Mouse (Mus musculus) kidney, postnatal 0 days (tissue): ENCODE measurements around the gene Cdh4. TPM values are rescaled to one million over a fixed set of nuclear protein-coding genes. Genes with fewer than 3 reads are reported as not detected.

Experiments used
- ATAC-seq: fragments of 200-750 bp; cut with Nextera tagmentation; replicated peaks from 2 replicates; pipeline ENCODE4 v1.8.0; 2017; ENCODE audit warnings: low read depth, moderate number of reproducible peaks, moderate TSS enrichment, moderate library complexity; ENCODE audit not compliant: low FRiP score
- DNase-seq: peaks from one replicate; pipeline ENCODE4 v3.0.0-alpha.2; 2016; ENCODE audit warnings: low spot score
- H3K27ac ChIP-seq: fragments of 300-500 bp; sonication (generic); 2 replicates; pipeline ENCODE4 v1.5.1; 2014; ENCODE audit warnings: mild to moderate bottlenecking
- H3K27me3 ChIP-seq: fragments of 300-500 bp; sonication (generic); 2 replicates; pipeline ENCODE4 v1.6.1; 2014; ENCODE audit warnings: low read length, mixed read lengths; ENCODE audit not compliant: insufficient read depth
- H3K36me3 ChIP-seq: fragments of 300-500 bp; sonication (generic); 2 replicates; pipeline ENCODE4 v1.6.1; 2014; ENCODE audit warnings: low read length, mixed read lengths; ENCODE audit not compliant: insufficient read depth
- H3K4me1 ChIP-seq: fragments of 300-500 bp; sonication (generic); replicated peaks from 2 replicates; pipeline ENCODE4 v1.6.1; 2014; ENCODE audit warnings: antibody characterized with exemption, low read length, mixed read lengths; ENCODE audit not compliant: insufficient read depth
- H3K4me2 ChIP-seq: fragments of 300-500 bp; sonication (generic); 2 replicates; pipeline ENCODE4 v1.6.1; 2014; ENCODE audit warnings: mild to moderate bottlenecking, low read length, moderate library complexity, mixed read lengths
- H3K4me3 ChIP-seq: fragments of 300-500 bp; sonication (generic); replicated peaks from 2 replicates; pipeline ENCODE4 v1.5.1; 2014; ENCODE audit warnings: low read depth, low read length
- H3K9ac ChIP-seq: fragments of 300-500 bp; sonication (generic); 2 replicates; pipeline ENCODE4 v1.6.1; 2014; ENCODE audit warnings: low read depth, low read length
- H3K9me3 ChIP-seq: fragments of 300-500 bp; sonication (generic); replicated peaks from 2 replicates; pipeline ENCODE4 v1.6.1; 2016; ENCODE audit warnings: low read length, inconsistent platforms, mixed read lengths
- CTCF ChIP-seq: IDR thresholded peaks from 2 replicates; pipeline ENCODE4 v1.5.1; 2016; ENCODE audit warnings: antibody characterized with exemption, low read depth, mild to moderate bottlenecking, moderate library complexity
- WGBS: fragments of 180-500 bp; shearing (Covaris S2); extraction: QIAGEN DNeasy Blood & Tissue Kit; methylation state at CpG from one replicate; pipeline ENCODE4 v1.1.7; 2014; 5-methylcytosine and 5-hydroxymethylcytosine counted together
- polyA plus RNA-seq: library from polyadenylated mRNA; unstranded; fragments of >200 nt; fragmentation: Nextera tagmentation; extraction: Ambion mirVana; gene quantifications from 2 replicates; pipeline ENCODE4 v1.2.1, GENCODE M21; 2015

The Cdh4 gene
- polyA plus RNA-seq, 1 experiment from 2014 or later: 11.5 TPM

DNA sequence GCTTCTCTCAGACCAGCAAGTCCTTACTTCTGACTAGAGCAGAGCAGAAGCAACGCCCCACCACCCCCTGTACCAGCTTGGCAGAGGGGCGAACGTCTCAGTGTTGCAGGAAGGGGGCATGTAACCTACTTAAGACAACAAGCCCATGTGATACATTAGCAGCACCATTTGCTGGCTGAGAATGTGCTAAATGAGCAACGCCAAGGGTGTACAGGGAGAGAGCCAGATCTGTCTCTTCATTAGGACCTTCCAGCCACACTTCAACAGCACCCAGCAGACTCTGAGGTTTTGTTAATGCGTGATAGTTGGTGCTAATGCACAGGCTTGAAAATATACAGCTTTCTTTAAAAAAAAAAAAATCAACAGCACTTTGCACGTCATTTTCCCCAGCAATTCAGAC, 300.6 kb downstream of the Cdh4 start:
- Histone ChIP-seq H3K9me3 (no peaks in the 10 kb centered on the region), H3K4me3 (no peak overlapping the region), H3K27me3 (no peaks in the 10 kb centered on the region), H3K27ac (no peak overlapping the region), H3K36me3 (no peaks in the 10 kb centered on the region), H3K9ac (no peak overlapping the region), H3K4me2 (no peak overlapping the region), H3K4me1 (no peaks in the 10 kb centered on the region)
- 77% methylated on average over 6 of the region's 6 CpGs for WGBS
- ATAC-seq: no peak
- TF ChIP-seq CTCF: no peak
- DNase-seq: no peak

DNA sequence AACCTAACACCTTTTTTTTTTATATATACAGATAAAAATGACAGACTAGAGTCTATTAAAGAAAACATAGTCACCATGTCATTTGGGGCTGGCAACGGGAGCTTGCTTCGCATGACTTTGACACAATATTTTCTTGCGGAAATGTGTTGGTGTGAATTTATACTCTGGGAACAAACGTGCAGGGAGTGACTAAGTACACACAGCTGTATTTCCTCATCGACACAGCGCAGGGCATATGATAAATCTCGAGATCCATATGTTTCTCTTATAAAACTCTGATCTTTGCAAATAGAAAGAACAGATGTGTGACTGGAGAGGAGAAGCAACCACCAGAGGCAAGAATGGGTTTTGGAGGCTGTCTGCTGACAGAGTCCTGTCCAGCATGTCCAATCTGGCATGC, 304.3 kb downstream of the Cdh4 start:
- 58% methylated on average over 7 of the region's 7 CpGs for WGBS
- no peak for TF ChIP-seq CTCF
- ATAC-seq: no peak

DNA sequence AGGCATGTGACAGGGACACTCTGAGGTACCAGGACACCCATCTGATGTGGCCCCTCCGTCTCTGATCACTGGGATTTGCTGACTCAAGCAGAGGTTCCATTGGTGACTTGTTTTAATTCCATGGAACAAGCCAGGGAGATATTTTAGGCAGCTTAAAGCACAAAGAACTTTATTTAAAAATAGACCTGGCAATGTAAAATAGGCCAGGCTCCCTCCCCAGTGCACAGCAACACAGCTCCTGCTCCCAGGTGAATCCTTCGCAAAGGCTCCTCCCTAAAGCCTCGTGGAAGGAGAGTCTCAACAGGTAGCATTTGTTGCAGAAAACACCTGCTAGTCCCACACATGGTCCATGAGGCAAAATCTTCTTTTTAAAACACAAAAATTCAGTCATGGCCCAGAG, 307.2 kb downstream of the Cdh4 start:
- DNase-seq (no peak), ATAC-seq (no peak)
- no peak overlapping the region for H3K4me2 ChIP-seq
- H3K4me1 ChIP-seq: no peaks in the 10 kb centered on the region
- H3K27ac ChIP-seq: no peak overlapping the region
- H3K36me3 ChIP-seq: no peaks in the 10 kb centered on the region
- H3K4me3 ChIP-seq: no peak overlapping the region
- H3K9ac ChIP-seq: no peak overlapping the region
- no peaks in the 10 kb centered on the region for H3K27me3 ChIP-seq
- H3K9me3 ChIP-seq: no peaks in the 10 kb centered on the region
- no peak for TF ChIP-seq CTCF
- 54% methylated on average over 3 of the region's 3 CpGs for WGBS

More for the DNA sequence above, 304.3 kb downstream of the Cdh4 start:
- no peaks in the 10 kb centered on the region for H3K27me3 ChIP-seq
- no peak overlapping the region for H3K27ac ChIP-seq
- H3K9me3 ChIP-seq: no peaks in the 10 kb centered on the region
- DNase-seq: no peak
- no peak overlapping the region for H3K4me3 ChIP-seq
- no peaks in the 10 kb centered on the region for H3K4me1 ChIP-seq
- H3K4me2 ChIP-seq: no peak overlapping the region
- H3K36me3 ChIP-seq: no peaks in the 10 kb centered on the region
- no peak overlapping the region for H3K9ac ChIP-seq

DNA sequence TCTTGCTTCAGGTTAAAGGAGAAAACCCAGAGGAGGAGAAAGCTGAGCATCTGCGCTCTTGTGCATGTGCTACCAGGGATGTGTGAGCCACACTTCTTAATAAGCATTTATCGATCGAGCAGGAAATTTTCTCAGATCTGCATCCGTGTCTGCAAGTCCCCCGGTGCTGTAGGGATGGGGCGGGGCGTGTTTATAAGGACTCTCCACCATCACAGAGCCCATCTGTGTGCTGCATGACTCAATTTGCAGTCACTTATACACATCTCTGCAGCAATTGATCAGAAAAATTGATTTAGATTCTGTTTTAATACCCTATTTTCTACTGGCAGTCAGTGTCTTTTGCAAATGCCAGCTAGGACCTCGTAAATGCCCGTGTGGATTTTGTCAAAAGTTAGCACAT, 311.6 kb downstream of the Cdh4 start:
- 89% methylated on average over 9 of the region's 9 CpGs for WGBS
- H3K4me2 ChIP-seq: no peak overlapping the region
- TF ChIP-seq CTCF: no peak

DNA sequence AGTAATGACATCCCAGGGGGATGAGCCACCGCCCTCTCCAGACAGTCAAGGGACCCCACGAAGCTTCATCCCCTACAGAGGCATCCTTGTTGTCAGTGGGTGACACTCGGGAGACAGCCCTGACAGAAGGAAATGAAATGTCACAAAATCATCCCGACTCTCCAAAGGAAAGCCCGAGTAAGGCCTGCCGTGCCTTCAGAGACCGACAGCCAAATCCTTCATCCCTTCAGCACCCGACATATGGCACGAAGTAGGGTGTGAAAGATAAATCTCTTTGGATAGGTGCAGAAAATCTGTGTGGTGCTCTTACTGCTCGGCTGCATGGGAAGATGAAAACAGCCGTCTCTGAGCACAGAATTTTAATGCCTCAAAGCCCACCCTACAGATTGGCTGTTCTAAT, 312.5 kb downstream of the Cdh4 start:
- H3K4me3 ChIP-seq: no peak overlapping the region
- no peaks in the 10 kb centered on the region for H3K4me1 ChIP-seq
- no peaks in the 10 kb centered on the region for H3K36me3 ChIP-seq
- H3K4me2 ChIP-seq: no peak overlapping the region
- no peak for ATAC-seq
- WGBS: 77% methylated on average over 11 of the region's 11 CpGs
- H3K9ac ChIP-seq: no peak overlapping the region
- no peak for DNase-seq
- no peaks in the 10 kb centered on the region for H3K27me3 ChIP-seq
- H3K27ac ChIP-seq: no peak overlapping the region
- H3K9me3 ChIP-seq: no peaks in the 10 kb centered on the region
- no peak for TF ChIP-seq CTCF

More for the DNA sequence above, 311.6 kb downstream of the Cdh4 start:
- ATAC-seq (no peak), DNase-seq (no peak)
- Histone ChIP-seq H3K4me1 (no peaks in the 10 kb centered on the region), H3K9me3 (no peaks in the 10 kb centered on the region), H3K9ac (no peak overlapping the region), H3K36me3 (no peaks in the 10 kb centered on the region), H3K27ac (no peak overlapping the region), H3K4me3 (no peak overlapping the region), H3K27me3 (no peaks in the 10 kb centered on the region)

DNA sequence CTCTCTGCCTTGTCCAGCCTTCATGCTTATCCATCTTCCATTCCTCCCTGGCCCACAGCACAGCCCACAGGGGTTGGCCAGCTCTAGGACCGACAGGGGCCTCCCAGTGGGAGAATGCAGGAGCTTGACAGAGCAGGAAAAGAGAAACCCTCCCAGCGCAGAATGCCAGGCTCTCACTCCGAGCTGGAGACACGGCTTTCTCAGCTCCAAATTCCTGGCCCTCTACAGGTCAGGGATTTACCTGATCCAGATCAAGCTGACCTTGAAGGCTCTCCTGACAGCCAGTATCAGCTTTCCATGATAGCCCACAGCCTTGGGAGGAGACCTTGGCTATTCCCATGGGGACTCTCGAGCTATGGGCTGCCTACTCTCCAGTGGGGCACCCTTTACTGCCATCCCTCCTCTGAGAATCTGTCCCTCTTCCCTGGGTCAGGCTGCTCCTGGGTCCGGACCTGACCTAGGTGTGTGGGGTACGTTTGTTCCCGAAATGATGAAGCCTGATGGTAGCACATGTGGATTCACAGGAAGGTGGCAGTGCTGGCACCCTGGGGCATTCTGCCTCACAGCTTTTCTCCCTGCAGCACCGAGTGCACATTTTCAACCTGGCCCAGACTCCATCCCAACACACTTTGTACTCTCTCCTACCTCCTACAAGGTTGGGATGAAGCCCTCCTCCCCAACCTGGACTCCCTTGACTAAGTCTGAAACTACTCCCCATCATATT, 319.6 kb downstream of the Cdh4 start:
- H3K4me1 ChIP-seq: no peaks in the 10 kb centered on the region
- H3K36me3 ChIP-seq: no peaks in the 10 kb centered on the region
- H3K27ac ChIP-seq: no peak overlapping the region
- no peaks in the 10 kb centered on the region for H3K27me3 ChIP-seq
- no peak overlapping the region for H3K4me2 ChIP-seq
- H3K9me3 ChIP-seq: no peaks in the 10 kb centered on the region
- no peak for TF ChIP-seq CTCF
- DNase-seq (no peak), ATAC-seq (no peak)
- 51% methylated on average over 9 of the region's 9 CpGs for WGBS
- no peak overlapping the region for H3K4me3 ChIP-seq
- H3K9ac ChIP-seq: no peak overlapping the region
